Mouse (Mus musculus): ENCODE data around the gene Cd68. TPM values are rescaled to one million over a fixed set of nuclear protein-coding genes. Genes with fewer than 3 reads are reported as not detected.

The Cd68 gene
- polyA plus RNA-seq, 1 experiment from 2014 or later, result 7.1 TPM

DNA sequence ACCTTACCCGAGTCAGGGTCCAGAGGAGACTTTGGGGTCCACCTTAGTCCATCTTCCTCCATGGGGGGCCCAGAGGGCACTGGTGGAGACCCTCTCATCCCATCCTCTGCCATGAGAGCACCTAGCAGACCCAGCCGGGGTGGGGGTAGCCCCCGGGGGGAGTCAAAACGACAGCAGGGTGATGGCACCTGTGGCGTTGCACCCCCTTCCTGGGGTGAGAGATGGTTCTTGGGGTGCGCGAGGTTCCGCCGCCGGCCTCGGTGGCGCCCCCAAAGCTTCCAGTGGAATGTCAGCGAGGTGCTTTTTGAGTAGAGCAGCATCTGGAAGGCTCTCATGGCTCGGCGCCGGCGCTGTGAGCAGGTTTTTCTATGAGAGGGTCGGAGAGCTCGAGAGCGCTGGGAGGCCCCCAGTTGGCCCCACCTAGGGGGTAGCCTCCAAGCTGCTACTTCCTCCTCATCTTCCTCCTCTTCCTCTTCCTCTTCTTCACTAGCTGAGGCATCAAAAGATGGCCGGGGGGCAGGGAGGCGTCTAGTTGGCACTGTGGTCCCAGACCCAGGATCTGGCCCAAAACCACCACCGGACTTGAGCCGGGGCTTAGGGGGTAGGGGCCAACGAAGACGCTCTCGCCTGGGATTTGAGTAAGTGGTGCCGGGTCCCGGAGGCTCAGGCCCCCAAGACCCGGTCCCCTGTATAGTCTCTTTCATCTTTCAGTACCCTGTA, 14.3 kb upstream of the Cd68 start:
- no peak for ATAC-seq (ENCODE audit: low FRiP score, low read depth)

DNA sequence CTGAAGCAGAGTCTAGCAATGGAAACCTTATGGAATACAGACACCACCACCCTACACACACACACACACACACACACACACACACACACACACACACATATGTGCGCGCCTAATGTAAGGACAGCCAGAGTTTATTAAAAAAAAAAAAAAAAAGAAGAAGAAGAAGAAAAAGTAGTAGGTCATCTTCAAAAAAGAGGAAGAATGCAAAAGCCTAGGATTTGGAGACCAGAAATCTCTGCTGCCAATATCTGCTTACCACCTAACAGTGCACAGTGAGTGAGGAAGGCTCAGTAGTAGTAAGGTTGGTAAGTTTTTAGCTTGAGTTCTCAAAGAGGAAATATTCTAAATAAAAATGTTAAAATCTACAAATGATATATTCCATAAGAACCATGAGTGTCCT, 13.2 kb upstream of the Cd68 start:
- Histone ChIP-seq H3K9me3 (no peaks in the 10 kb centered on the region), H3K27ac (replicated peaks) (no peak overlapping the region), H3K27me3 (peaks cover under 1% of the 10 kb centered on the region; the same call in 1 of the 2 replicates), H3K4me1 (peaks cover 30% of the 10 kb centered on the region), H3K4me2 (replicated peaks) (no peak overlapping the region), H3K4me3 (no peak overlapping the region), H3K9ac (replicated peaks) (no peak overlapping the region), H3K36me3 (peaks cover 58% of the 10 kb centered on the region)
- ATAC-seq (ENCODE audit: low FRiP score, low read depth), result no peak
- 100% methylated on average over 2 of the region's 2 CpGs for WGBS

More for the DNA sequence above, 14.3 kb upstream of the Cd68 start:
- Histone ChIP-seq H3K4me1 (peaks cover 30% of the 10 kb centered on the region), H3K4me2 (replicated peaks) (peak overlapping the region; percentile 93), H3K4me3 (peak overlapping the region; percentile 81), H3K27ac (replicated peaks) (no peak overlapping the region), H3K36me3 (peaks cover 47% of the 10 kb centered on the region), H3K9ac (replicated peaks) (peak overlapping the region; percentile 76; the same call in 1 of the 2 replicates), H3K9me3 (no peaks in the 10 kb centered on the region), H3K27me3 (peaks cover 11% of the 10 kb centered on the region; the same call in 1 of the 2 replicates)
- 90% methylated on average over 30 of the region's 30 CpGs for WGBS

DNA sequence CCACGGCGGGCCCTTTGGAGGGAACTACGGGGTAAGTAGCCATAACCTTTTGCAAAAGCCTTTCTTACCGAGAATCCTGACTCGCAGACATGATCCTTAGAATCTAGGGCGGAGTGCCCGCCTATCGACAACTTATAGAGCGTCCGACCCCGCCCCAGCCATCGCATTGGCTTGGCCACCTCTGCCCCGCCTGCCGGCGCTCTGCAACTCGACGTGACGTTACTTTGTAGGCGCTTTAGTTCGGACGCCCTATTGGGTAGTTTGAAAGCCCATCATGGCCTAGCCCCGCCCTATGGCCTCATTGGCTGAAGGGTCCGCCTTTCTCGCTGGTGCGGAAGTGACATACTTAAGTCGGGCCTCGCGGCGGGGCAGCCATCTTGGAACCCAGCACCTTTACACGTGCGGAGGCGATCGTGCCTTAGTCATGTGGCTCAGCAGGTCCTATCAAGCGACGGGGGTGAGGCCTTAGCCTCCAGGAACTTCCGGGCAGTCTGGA, 6.3 kb upstream of the Cd68 start, which contains the start of gene Eif4a1:
Gene Eif4a1, minus strand, starts transcription at position 213 of the 496 bp plus-strand sequence.
- Histone ChIP-seq H3K27ac (replicated peaks) (peak within 1 kb of the TSS; percentile 97), H3K9me3 (no peaks in the 10 kb centered on the region), H3K4me3 (peak within 1 kb of the TSS; percentile 100), H3K9ac (replicated peaks) (peak within 1 kb of the TSS; percentile 100), H3K27me3 (no peaks in the 10 kb centered on the region), H3K4me2 (replicated peaks) (peak within 1 kb of the TSS; percentile 83), H3K4me1 (peaks cover 28% of the 10 kb centered on the region), H3K36me3 (peaks cover 79% of the 10 kb centered on the region)
- peak; percentile 97 for ATAC-seq (ENCODE audit: low FRiP score, low read depth)
- WGBS, result under 1% methylated on average over 36 of the region's 36 CpGs

DNA sequence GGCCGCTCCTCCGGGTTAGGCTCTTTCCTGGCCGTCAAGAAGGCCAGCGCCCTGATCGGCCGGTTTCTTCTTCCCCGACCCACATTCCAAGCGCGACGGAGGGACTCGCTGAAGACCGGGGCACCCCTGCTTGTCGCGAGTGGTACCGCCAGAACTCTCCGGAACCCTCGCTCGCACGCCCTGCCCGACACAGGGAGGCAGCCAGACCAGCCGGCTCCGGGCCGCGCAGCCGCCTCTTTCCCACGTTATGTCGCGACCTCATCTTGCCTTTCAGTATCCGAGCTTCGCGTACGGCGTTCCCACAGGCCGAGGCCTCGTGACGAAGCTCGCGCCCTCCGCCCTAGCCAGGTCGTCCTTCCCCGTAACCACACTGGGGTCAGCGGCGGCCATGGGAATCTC, 5.8 kb upstream of the Cd68 start:
- H3K27me3 ChIP-seq, result no peaks in the 10 kb centered on the region
- peak overlapping the region; percentile 100 for H3K9ac ChIP-seq (replicated peaks)
- peak; percentile 11 for ATAC-seq (ENCODE audit: low FRiP score, low read depth)
- peak overlapping the region; percentile 83 for H3K4me2 ChIP-seq (replicated peaks)
- H3K4me3 ChIP-seq, result peak overlapping the region; percentile 100
- WGBS, result under 1% methylated on average over 40 of the region's 43 CpGs
- H3K27ac ChIP-seq (replicated peaks), result peak overlapping the region; percentile 97
- H3K9me3 ChIP-seq, result no peaks in the 10 kb centered on the region
- H3K36me3 ChIP-seq, result peaks cover 77% of the 10 kb centered on the region
- peaks cover 28% of the 10 kb centered on the region for H3K4me1 ChIP-seq

DNA sequence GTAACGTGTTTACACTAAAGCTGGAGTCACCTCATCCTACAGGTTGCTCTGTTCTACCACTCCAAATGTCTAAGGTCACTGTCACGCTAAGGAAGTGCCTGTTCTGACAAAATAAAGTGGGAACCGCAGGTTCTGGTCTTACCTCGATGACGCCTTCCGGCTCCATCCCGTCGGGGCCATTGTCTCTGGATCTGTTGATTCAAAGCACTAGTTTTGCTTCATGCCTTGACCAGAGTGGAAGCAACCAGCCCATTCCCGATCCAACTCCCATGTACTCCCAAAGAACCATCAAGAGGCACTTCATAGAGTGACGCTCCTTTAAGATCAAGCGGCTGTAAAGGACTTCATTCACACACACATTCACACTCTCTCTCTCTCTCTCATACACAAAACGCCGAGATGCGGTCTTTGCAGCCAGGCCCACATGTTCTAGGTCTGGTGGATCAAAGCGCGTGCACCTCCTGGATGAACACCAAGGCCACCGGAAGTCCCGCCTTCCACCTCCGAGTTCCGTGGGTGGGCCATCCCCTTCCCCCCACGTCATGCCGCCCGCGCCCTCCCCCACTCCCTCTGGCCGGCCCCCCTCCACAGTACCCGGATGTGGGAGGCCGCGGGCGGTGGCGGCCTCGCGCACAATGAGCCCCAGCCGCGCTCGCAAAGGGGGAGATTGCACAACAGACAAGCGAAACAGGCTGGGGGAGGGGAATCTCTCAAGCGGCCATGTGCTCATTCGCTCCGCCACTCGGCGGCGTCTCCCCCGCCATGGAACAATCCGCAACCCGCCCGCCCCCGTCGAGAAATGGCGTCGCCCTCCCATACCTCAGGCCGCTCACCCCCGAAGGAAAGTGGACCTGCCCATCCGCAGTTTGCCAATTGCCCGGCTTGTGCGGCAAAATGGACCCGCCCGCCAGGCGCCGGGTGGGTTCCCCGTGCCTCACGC, 5.1 kb upstream of the Cd68 start:
- WGBS, result 1% methylated on average over 60 of the region's 61 CpGs
- H3K27me3 ChIP-seq, result no peaks in the 10 kb centered on the region
- peak; percentile 63 for ATAC-seq (ENCODE audit: low FRiP score, low read depth)
- peak overlapping the region; percentile 100 for H3K9ac ChIP-seq (replicated peaks)
- H3K27ac ChIP-seq (replicated peaks), result peak overlapping the region; percentile 97
- peak overlapping the region; percentile 83 for H3K4me2 ChIP-seq (replicated peaks)
- peak overlapping the region; percentile 100 for H3K4me3 ChIP-seq
- H3K4me1 ChIP-seq, result peaks cover 28% of the 10 kb centered on the region
- H3K36me3 ChIP-seq, result peaks cover 78% of the 10 kb centered on the region
- no peaks in the 10 kb centered on the region for H3K9me3 ChIP-seq

DNA sequence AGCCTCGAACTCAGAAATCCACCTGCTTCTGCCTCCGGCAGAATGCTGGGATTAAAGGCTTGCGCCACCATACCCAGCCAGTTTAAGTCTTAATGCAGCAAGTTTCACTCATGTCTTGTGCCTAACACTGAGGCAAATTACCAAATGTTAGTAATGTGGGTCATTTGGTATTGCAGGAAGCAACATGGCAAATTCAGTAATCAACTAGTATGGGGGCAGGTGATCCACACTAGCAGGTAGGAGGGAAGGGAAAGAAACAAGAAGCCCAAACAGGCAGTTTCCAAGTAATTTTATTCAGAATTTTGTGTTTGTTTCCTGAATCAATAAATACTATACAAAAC, 682 bp upstream of the Cd68 start:
- Histone ChIP-seq H3K27ac (replicated peaks) (no peak overlapping the region), H3K9me3 (no peaks in the 10 kb centered on the region), H3K4me2 (replicated peaks) (no peak overlapping the region), H3K9ac (replicated peaks) (no peak overlapping the region), H3K4me1 (peaks cover 24% of the 10 kb centered on the region), H3K4me3 (no peak overlapping the region), H3K36me3 (peaks cover 71% of the 10 kb centered on the region), H3K27me3 (no peaks in the 10 kb centered on the region)
- 87% methylated on average over 3 of the region's 3 CpGs for WGBS
- no peak for ATAC-seq (ENCODE audit: low FRiP score, low read depth)

DNA sequence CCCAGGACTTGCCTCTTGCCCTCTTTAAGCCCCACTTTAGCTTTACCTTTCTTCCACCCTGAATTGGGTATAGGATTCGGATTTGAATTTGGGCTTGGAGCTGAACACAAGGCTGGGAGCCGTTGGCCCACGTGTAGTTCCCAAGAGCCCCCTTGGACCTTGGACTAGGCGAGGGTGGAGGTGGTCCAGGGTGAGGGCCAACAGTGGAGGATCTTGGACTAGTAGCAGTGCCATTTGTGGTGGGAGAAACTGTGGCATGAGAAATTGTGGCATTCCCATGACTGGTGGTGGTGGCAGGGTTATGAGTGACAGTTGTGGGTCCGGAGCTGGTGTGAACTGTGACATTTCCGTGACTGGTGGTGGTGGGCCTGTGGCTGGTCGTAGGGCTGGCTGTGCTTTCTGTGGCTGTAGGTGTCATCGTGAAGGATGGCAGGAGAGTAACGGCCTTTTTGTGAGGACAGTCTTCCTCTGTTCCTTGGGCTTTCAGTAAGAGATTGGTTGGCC, 444 bp downstream of the Cd68 start:
- Histone ChIP-seq H3K27me3 (no peaks in the 10 kb centered on the region), H3K36me3 (peaks cover 68% of the 10 kb centered on the region), H3K4me2 (replicated peaks) (no peak overlapping the region), H3K9me3 (no peaks in the 10 kb centered on the region), H3K4me1 (peaks cover 27% of the 10 kb centered on the region), H3K27ac (replicated peaks) (no peak overlapping the region), H3K4me3 (no peak overlapping the region), H3K9ac (replicated peaks) (no peak overlapping the region)
- 82% methylated on average over 9 of the region's 9 CpGs for WGBS
- ATAC-seq (ENCODE audit: low FRiP score, low read depth), result no peak

DNA sequence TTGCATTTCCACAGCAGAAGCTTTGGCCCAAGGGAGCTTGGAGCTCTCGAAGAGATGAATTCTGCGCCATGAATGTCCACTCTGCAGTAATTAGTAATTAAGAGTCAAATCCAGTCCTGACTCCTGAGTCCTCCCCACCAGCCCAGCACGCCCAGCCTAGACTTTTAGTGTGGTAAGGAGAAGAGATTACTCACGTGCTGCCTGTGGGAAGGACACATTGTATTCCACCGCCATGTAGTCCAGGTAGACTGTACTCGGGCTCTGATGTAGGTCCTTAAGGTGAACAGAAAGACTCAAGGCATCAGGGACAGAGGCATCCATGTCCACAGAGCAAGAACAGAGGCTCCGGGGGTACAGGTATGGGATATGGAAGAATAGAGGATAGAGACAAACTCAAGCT, 1.1 kb downstream of the Cd68 start:
- WGBS, result 94% methylated on average over 7 of the region's 7 CpGs
- Histone ChIP-seq H3K36me3 (peaks cover 66% of the 10 kb centered on the region), H3K9ac (replicated peaks) (no peak overlapping the region), H3K9me3 (no peaks in the 10 kb centered on the region), H3K4me2 (replicated peaks) (no peak overlapping the region), H3K27ac (replicated peaks) (peak overlapping the region; percentile 97; the same call in 1 of the 2 replicates), H3K4me1 (peaks cover 20% of the 10 kb centered on the region), H3K27me3 (no peaks in the 10 kb centered on the region), H3K4me3 (no peak overlapping the region)
- ATAC-seq (ENCODE audit: low FRiP score, low read depth), result no peak

DNA sequence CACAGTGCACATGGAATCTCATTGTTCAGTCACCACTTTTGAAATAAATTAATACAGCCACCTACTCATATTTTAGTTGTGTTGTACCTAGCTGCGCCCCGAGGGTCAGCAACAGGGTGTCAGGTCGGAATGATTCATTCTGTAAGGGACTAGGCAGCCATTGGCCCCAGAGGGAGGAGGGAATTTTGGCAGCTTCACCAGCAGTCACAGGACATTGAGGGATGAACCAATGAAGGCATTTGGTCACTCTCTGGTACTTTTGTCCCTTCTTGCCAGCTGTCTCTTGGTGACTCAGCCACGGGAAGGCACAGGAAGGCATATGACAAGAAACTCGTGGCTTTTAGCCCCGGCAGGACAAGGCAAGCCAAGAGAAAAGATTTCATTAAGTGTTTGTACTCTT, 2.2 kb downstream of the Cd68 start:
- H3K27ac ChIP-seq (replicated peaks), result peak overlapping the region; percentile 97
- H3K4me2 ChIP-seq (replicated peaks), result no peak overlapping the region
- peaks cover 62% of the 10 kb centered on the region for H3K36me3 ChIP-seq
- H3K4me1 ChIP-seq, result peaks cover 12% of the 10 kb centered on the region
- no peaks in the 10 kb centered on the region for H3K27me3 ChIP-seq
- H3K9ac ChIP-seq (replicated peaks), result no peak overlapping the region
- H3K4me3 ChIP-seq, result no peak overlapping the region
- ATAC-seq (ENCODE audit: low FRiP score, low read depth), result no peak
- WGBS, result 92% methylated on average over 6 of the region's 6 CpGs
- no peaks in the 10 kb centered on the region for H3K9me3 ChIP-seq

DNA sequence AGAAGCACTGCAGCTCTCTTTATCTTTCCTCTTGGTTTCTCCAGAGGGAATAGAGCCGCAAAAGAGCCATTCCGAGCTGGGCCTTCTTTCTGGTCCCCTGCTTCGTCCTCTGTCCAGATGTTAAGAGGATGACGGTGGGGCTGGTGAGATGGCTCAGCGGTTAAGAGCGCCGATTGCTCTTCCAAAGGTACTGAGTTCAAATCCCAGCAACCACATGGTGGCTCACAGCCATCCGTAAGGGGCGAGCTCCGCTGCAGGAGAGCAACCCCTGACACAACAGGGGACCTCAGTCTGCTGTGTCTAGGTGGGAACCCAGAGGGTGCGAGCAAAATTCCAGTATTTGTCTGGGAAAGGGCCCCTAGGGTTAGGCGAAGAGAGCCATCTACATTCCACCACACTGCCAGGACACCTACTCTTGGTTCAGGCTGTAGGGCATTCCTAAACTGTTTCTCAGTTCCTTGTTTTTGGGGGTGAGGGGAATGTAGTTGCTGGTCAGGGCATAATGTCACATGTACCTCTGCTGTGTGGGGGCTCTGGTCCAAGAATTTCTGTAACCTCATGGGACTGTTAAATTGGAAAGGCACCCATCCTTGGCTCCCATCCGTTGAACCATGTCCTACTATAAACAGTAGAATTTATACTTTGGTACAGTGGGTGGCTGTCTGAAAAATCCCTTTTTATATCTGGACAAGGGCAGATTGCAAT, 2.8 kb downstream of the Cd68 start:
- H3K27me3 ChIP-seq, result no peaks in the 10 kb centered on the region
- 72% methylated on average over 13 of the region's 13 CpGs for WGBS
- H3K4me3 ChIP-seq, result peak overlapping the region; percentile 57
- H3K4me2 ChIP-seq (replicated peaks), result peak overlapping the region; percentile 61
- H3K4me1 ChIP-seq, result peaks cover 12% of the 10 kb centered on the region
- peak overlapping the region; percentile 37 for H3K9ac ChIP-seq (replicated peaks)
- peak overlapping the region; percentile 97 for H3K27ac ChIP-seq (replicated peaks)
- peaks cover 62% of the 10 kb centered on the region for H3K36me3 ChIP-seq
- no peaks in the 10 kb centered on the region for H3K9me3 ChIP-seq
- peak; percentile 44 for ATAC-seq (ENCODE audit: low FRiP score, low read depth)

DNA sequence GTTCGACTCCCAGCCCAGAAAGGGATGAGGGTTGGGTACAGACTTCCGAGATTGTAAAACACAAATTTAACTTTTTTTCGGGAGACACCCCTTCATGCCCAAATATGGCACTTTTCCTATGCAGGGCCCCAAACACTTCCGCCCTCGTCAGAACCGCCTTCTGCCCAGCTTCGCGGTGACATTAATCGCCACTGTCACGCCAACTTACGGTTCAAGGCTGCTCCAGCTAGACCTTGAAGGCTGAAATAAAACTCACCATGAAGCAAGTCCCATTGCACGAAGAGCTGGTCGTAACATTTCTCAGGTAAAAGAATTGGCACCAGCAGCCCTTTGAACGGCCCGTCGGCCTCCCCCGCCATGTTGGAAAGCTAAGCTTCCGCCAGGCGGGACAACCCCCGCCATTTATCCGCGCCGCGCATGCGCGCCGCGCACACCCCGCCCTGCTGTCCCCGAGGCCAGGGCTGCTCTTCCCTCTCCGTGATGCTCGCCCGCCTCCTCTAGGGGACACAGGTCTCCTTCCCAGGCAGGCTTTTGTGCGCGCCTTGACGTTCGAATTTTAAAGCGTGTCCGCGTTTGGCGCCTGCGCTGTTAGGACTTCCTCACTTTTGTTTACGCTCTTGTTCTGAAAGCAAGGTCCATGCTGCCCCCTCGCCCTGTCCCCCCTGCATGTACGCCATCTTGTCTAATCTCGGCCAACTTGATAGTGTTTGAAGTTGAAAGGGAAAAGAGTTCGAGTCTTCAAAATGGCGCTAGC, 3.6 kb downstream of the Cd68 start, which contains the start of gene Mpdu1:
Gene Mpdu1, minus strand, starts transcription at position 430 of the 754 bp plus-strand sequence.
- WGBS, result under 1% methylated on average over 48 of the region's 48 CpGs
- peak; percentile 95 for ATAC-seq (ENCODE audit: low FRiP score, low read depth)

More for the DNA sequence above, 3.6 kb downstream of the Cd68 start, which contains the start of gene Mpdu1:
- H3K27me3 ChIP-seq, result no peaks in the 10 kb centered on the region
- H3K27ac ChIP-seq (replicated peaks), result peak within 1 kb of the TSS; percentile 97
- peak within 1 kb of the TSS; percentile 57 for H3K4me3 ChIP-seq
- peaks cover 12% of the 10 kb centered on the region for H3K4me1 ChIP-seq
- H3K36me3 ChIP-seq, result peaks cover 62% of the 10 kb centered on the region
- no peaks in the 10 kb centered on the region for H3K9me3 ChIP-seq
- H3K4me2 ChIP-seq (replicated peaks), result peak within 1 kb of the TSS; percentile 61
- H3K9ac ChIP-seq (replicated peaks), result peak within 1 kb of the TSS; percentile 63
